Mouse (Mus musculus): ENCODE results near the gene Cfap46.
A peak's percentile ranks its signal among the peaks of the same experiment; 100 is the strongest.
"Not testable (repeated sequence)": the region's sequence is repeated elsewhere in the genome, so short reads cannot be mapped to it uniquely, and the experiment has no call there.

Cfap46 gene

GRCm38 (mm10) chr7:139663318-139663717 is 20.3 kb downstream of the Cfap46 start:
- DNase-seq (ENCODE audit: low spot score in 2 of 2) = no peak

- DNase-seq (ENCODE audit: low spot score in 2 of 2) = not testable (repeated sequence)
These were observed 23.7 kb downstream of the Cfap46 start for GRCm38 (mm10) chr7:139659901-139660300.

- no peak for DNase-seq (ENCODE audit: low spot score in 2 of 2)
These were observed 33.9 kb downstream of the Cfap46 start for GRCm38 (mm10) chr7:139649698-139650097.

DNA sequence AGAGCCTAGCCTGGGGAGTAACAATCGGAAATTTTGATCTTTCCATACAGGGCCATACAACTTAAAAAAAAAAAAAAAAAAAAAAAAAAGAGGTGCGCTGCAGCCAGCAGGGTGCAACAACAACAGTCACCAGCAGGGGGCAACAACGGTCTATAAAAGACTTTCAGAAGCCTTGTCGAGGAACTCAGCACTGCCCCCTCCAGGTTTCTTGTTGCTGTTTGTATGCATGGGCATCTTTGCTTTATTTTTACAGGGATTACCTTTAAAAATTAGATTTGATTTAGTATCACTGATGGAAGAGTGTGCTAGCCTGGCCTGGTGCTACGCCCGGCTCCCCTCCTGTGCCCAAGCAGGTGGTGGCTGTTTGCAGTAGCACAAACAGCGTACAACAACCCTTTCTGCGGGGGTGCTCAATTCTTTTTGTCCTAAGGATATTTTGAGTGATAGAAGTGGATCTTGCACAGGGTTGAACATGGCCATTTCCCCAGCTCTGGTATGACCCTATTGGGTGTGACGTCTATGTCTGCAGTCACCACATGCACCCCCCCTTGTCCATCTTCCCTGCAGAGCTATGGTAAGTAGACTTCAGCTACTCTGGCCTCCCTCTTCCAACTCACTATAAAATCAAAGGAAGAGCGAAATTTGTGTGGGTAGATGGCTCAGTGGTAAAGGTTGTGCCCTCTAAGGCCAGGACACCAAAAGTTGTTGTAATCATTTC is 35.4 kb downstream of the Cfap46 start:
- peak; percentile 61 to 78 for DNase-seq (ENCODE audit: low spot score in 2 of 2)

DNA sequence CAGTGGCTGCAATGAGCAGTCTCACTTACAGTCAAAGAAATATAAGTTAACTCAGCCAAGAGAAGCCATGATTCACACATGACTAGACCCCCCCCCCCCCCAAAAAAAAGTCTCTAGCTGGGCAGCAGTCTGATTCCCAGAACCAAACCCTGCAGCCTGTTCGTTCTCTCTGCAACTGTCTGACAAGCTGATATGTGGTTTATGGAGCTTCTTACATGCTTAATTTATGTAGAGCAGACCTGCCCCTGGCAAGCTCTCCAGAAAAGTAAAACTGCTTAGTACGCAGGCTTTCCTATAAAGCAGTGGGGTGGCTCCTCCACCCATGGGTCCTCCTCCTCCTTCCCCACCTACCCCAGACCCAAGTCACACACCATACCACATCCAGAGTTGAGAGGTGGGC is 50.2 kb downstream of the Cfap46 start:
- no peak for DNase-seq (ENCODE audit: low spot score in 2 of 2)

GRCm38 (mm10) chr7:139625156-139625555 is 58.5 kb downstream of the Cfap46 start:
- no peak for DNase-seq (ENCODE audit: low spot score in 2 of 2)

DNA sequence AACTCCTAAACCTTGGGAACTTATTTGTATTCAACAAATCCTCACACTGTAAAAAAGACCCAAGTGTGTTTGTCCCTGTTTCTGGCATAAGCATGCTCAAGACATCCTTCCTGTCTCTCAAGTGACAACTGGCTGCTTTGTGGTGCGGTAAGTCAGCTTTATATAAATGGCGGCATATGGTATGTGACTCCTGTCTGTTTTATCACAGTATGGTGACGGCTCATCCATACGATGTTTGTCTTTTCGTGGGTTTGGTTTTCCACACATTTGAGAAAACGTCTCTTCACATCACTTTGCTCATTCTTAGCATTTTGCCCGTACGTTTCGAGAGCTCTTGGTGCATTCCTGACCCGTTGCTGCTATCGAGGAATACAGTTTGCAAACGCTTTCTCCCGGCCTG is 61.0 kb downstream of the Cfap46 start:
- DNase-seq (ENCODE audit: low spot score in 2 of 2) = no peak

DNA sequence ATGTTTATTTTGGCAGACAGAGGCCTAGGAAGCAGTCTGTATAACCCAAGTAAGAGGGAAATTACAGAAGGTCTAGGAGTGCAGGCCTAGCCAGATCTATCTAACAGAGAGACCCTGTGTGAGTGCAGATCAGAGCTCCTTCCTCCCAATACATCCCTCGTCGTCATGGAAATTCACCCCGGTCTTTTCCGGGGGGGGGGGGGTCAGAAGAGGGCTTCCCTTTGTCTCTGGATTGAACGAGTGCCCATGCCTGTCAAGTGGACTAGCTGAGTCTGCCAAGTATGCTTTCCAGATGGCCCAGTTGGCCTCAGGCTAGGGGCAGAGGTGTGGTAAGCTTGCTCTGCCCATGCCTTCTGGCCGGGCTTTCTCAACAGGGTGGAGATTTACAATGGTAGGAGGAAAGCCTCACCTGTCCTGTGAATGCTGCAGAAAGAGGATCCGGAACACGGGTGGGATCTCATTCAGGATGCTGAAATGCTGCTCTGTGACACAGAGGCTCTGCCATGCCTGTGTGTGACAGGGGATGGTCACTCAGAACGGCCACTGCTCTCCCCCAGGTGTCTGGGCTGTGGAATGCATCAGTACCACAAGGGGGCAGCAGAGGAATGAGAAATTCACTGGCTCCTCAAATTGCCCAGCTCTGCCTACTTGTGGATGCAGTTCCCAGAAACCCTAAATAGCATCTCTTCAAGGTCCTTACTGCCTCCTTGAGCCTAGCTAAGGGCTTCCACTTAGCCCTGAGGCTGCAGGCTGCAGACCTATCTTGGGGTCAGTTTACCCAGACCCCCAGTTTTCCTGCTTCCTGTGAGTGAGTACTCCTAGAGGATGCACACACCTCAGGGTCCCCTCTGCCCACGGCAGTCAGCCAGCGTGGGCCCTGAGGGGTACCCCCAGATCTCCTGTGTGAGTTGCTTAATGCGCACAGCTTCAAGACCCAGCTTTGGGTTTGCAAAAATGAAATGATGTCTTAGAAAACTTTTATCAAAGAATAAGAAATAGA is 67.5 kb downstream of the Cfap46 start:
- DNase-seq (ENCODE audit: low spot score in 2 of 2) = peak in 1 of 2 experiments; percentile 12

GRCm38 (mm10) chr7:139610328-139610727 is 73.3 kb downstream of the Cfap46 start:
- no peak for DNase-seq (ENCODE audit: low spot score in 2 of 2)

- DNase-seq (ENCODE audit: low spot score in 2 of 2) = no peak
These were observed 87.8 kb downstream of the Cfap46 start for GRCm38 (mm10) chr7:139595862-139596261.

GRCm38 (mm10) chr7:139595311-139595710 is 88.3 kb downstream of the Cfap46 start:
- no peak for DNase-seq (ENCODE audit: low spot score in 2 of 2)

- no peak for DNase-seq (ENCODE audit: low spot score in 2 of 2)
These were observed 92.3 kb downstream of the Cfap46 start for GRCm38 (mm10) chr7:139591311-139591710.

DNA sequence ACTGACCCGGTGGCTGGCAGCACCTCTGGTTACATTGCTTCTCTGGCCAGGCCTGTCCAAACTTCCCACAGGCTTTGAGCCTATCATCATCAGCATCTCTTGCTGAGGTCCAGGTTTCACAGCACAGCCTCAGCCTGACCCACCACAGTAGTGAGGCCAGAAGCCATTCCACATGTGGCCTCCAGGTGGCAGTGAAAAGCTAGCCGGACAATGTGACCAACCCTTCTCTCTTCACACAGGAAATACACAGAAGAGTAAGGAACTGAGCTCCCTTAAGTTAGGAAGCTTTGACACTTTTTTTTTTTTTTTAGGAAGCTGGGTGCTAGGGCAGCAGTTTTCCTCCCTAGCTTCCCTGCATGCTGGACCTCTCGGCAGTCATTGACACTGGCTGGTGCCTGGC is 93.3 kb downstream of the Cfap46 start:
- DNase-seq (ENCODE audit: low spot score in 2 of 2) = no peak

DNA sequence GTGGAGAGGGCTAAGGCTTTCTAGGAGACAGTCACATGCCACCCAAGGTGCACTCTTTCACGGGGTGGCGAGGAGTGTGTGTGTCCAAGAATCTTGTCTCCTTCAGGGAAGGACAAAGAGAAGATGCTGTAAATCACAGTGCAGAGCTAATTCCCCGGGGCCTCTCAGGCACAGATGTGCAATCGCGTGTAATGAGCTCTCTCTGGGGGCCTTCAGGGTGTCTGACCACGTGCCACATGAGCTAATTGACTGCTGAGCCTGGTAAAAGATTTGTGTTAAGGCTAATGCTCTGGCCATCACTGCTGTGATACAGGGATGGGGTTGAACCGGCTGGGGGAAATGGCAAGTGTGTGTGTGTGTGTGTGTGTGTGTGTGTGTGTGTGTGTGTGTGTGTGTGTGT is 95.7 kb downstream of the Cfap46 start:
- no peak for DNase-seq (ENCODE audit: low spot score in 2 of 2)

DNA sequence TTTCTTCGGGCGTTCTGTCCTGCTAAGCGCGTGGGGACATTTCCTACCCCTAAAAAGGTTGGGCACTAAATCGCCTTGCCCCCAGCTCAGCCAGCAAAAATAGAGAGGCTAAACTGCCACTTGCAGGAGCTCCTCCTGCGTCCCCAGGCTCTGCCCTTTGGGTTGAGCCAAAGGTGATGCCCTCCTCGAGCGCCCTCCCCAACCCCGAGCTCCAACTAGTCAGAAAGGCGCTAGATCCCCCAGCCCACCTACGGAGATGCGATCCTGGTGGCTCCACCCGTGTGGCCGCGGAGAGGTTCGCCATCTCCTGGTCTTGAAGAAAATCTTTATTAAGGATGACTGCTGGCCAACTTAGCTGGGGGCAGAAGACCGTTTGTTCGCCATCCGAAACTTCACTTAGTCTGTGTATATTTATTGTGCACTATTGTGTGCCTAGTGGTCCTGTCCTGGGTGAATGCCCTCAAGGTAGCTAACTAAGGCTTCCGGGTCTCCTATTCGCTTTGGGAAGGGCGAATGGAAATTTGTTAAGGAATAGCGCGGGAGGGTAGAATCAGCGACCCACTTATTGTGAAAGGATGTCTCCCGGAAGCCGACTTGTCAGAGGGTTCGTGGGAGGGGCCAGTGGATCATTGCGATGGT is 98.3 kb downstream of the Cfap46 start:
- no peak for DNase-seq (ENCODE audit: low spot score in 2 of 2)

GRCm38 (mm10) chr7:139584221-139585175 is 99.1 kb downstream of the Cfap46 start:
- no peak for DNase-seq (ENCODE audit: low spot score in 2 of 2)

GRCm38 (mm10) chr7:139583094-139583737 is 100.4 kb downstream of the Cfap46 start:
- no peak for DNase-seq (ENCODE audit: low spot score in 2 of 2)

GRCm38 (mm10) chr7:139582595-139582994 is 101.0 kb downstream of the Cfap46 start, which contains the start of gene Nkx6-2:
Nkx6-2 (minus strand) TSS chr7:139582797.
- no peak for DNase-seq (ENCODE audit: low spot score in 2 of 2)

- no peak for DNase-seq (ENCODE audit: low spot score in 2 of 2)
These were observed 101.6 kb downstream of the Cfap46 start for GRCm38 (mm10) chr7:139581801-139582571.
